Mouse (Mus musculus) heart, embryonic 16.5 days (tissue): Measurements from ENCODE around the gene Chchd1. TPM values are rescaled to one million over a fixed set of nuclear protein-coding genes. Genes with fewer than 3 reads are reported as not detected.
A peak's percentile ranks its signal among the peaks of the same experiment; 100 is the strongest.

Experiments used
- ATAC-seq: fragments of 200-750 bp; cut with Nextera tagmentation; replicated peaks from 2 replicates; pipeline ENCODE4 v1.8.0; 2017; ENCODE audit warnings: moderate number of reproducible peaks; ENCODE audit not compliant: insufficient read depth, low FRiP score; ENCODE audit errors: extremely low read depth
- H3K27ac ChIP-seq: fragments of 300-500 bp; sonication (generic); 2 replicates; pipeline ENCODE4 v1.5.1; 2014; ENCODE audit warnings: mild to moderate bottlenecking, low read length, control low read depth, moderate library complexity
- H3K27me3 ChIP-seq: fragments of 300-500 bp; sonication (generic); 2 replicates; pipeline ENCODE4 v1.6.1; 2014; ENCODE audit warnings: low read length, mixed read lengths; ENCODE audit not compliant: control insufficient read depth, insufficient read depth
- H3K36me3 ChIP-seq: fragments of 300-500 bp; sonication (generic); 2 replicates; pipeline ENCODE4 v1.6.1; 2014; ENCODE audit not compliant: control insufficient read depth, insufficient read depth
- H3K4me1 ChIP-seq: fragments of 300-500 bp; sonication (generic); 2 replicates; pipeline ENCODE4 v1.6.1; 2014; ENCODE audit warnings: low read length, mixed read lengths; ENCODE audit not compliant: control insufficient read depth, insufficient read depth
- H3K4me2 ChIP-seq: fragments of 300-500 bp; sonication (generic); 2 replicates; pipeline ENCODE4 v1.6.1; 2014; ENCODE audit warnings: low read depth, mild to moderate bottlenecking, control low read depth, low read length
- H3K4me3 ChIP-seq: fragments of 300-500 bp; sonication (generic); 2 replicates; pipeline ENCODE4 v1.5.1; 2014; ENCODE audit warnings: mild to moderate bottlenecking, control low read depth, low read length
- H3K9ac ChIP-seq: fragments of 300-500 bp; sonication (generic); 2 replicates; pipeline ENCODE4 v1.6.1; 2014; ENCODE audit warnings: low read length, control low read depth
- H3K9me3 ChIP-seq: fragments of 300-500 bp; sonication (generic); replicated peaks from 2 replicates; pipeline ENCODE4 v1.6.1; 2016; ENCODE audit warnings: low read length; ENCODE audit not compliant: control insufficient read depth
- WGBS: fragments of 180-500 bp; shearing (Covaris S2); extraction: QIAGEN DNeasy Blood & Tissue Kit; methylation state at CpG from one replicate; pipeline ENCODE4 v1.1.7; 2014; 5-methylcytosine and 5-hydroxymethylcytosine counted together
- polyA plus RNA-seq: library from polyadenylated mRNA; unstranded; fragments of >200 nt; fragmentation: Nextera tagmentation; extraction: Ambion mirVana; gene quantifications from 2 replicates; pipeline ENCODE4 v1.2.1, GENCODE M21; 2015

Gene Chchd1
- polyA plus RNA-seq, 1 experiment from 2014 or later: 177 TPM

- Histone ChIP-seq H3K4me2 (peak overlapping the region; percentile 90), H3K27me3 (no peaks in the 10 kb centered on the region), H3K36me3 (no peaks in the 10 kb centered on the region), H3K9ac (peak overlapping the region; percentile 77), H3K9me3 (no peaks in the 10 kb centered on the region), H3K27ac (peak overlapping the region; percentile 94), H3K4me3 (peak overlapping the region; percentile 72), H3K4me1 (peaks cover 27% of the 10 kb centered on the region)
- peak; percentile 2; the same call in 1 of the 2 replicates for ATAC-seq
- WGBS: 9% methylated on average over 19 of the region's 19 CpGs
Observed at GRCm38 (mm10) chr14:20661661-20662331, 41.0 kb upstream of the Chchd1 start.

- Histone ChIP-seq H3K36me3 (no peaks in the 10 kb centered on the region), H3K9me3 (no peaks in the 10 kb centered on the region), H3K4me2 (peak overlapping the region; percentile 90), H3K9ac (peak overlapping the region; percentile 77), H3K27ac (peak overlapping the region; percentile 94), H3K4me1 (peaks cover 27% of the 10 kb centered on the region), H3K4me3 (peak overlapping the region; percentile 72), H3K27me3 (no peaks in the 10 kb centered on the region)
- WGBS: 38% methylated on average over 3 of the region's 3 CpGs
- ATAC-seq: no peak
Observed at GRCm38 (mm10) chr14:20662740-20663139, 40.1 kb upstream of the Chchd1 start.

- 0 out of 2 replicates have a peak, but pooled peaks have one; percentile 3 for ATAC-seq
- Histone ChIP-seq H3K9ac (peak overlapping the region; percentile 77), H3K9me3 (no peaks in the 10 kb centered on the region), H3K4me3 (peak overlapping the region; percentile 72), H3K27ac (peak overlapping the region; percentile 94), H3K36me3 (no peaks in the 10 kb centered on the region), H3K4me2 (peak overlapping the region; percentile 90), H3K27me3 (no peaks in the 10 kb centered on the region), H3K4me1 (peaks cover 26% of the 10 kb centered on the region)
- WGBS: 20% methylated on average over 2 of the region's 2 CpGs
Observed at GRCm38 (mm10) chr14:20663601-20664000, 39.2 kb upstream of the Chchd1 start.

GRCm38 (mm10) chr14:20664436-20664835 is 38.4 kb upstream of the Chchd1 start:
- peak overlapping the region; percentile 90 for H3K4me2 ChIP-seq
- peak; percentile 66 for ATAC-seq
- no peaks in the 10 kb centered on the region for H3K36me3 ChIP-seq
- H3K4me3 ChIP-seq: peak overlapping the region; percentile 72
- H3K27ac ChIP-seq: peak overlapping the region; percentile 94
- peak overlapping the region; percentile 77 for H3K9ac ChIP-seq
- no peaks in the 10 kb centered on the region for H3K9me3 ChIP-seq
- no peaks in the 10 kb centered on the region for H3K27me3 ChIP-seq
- WGBS: 27% methylated on average over 3 of the region's 3 CpGs
- H3K4me1 ChIP-seq: peaks cover 33% of the 10 kb centered on the region

- peaks cover 18% of the 10 kb centered on the region for H3K4me1 ChIP-seq
- peak overlapping the region; percentile 92 for H3K27ac ChIP-seq
- ATAC-seq: no peak
- 63% methylated on average over 1 of the region's 1 CpGs for WGBS
- no peaks in the 10 kb centered on the region for H3K9me3 ChIP-seq
- H3K4me3 ChIP-seq: peak overlapping the region; percentile 53
- no peaks in the 10 kb centered on the region for H3K27me3 ChIP-seq
- H3K9ac ChIP-seq: peak overlapping the region; percentile 81
- no peaks in the 10 kb centered on the region for H3K36me3 ChIP-seq
- peak overlapping the region; percentile 90 for H3K4me2 ChIP-seq
Observed at GRCm38 (mm10) chr14:20667469-20667868, 35.3 kb upstream of the Chchd1 start.

GRCm38 (mm10) chr14:20668154-20668810 is 34.5 kb upstream of the Chchd1 start, which contains the start of gene Synpo2l:
Gene Synpo2l (minus strand): TSS chr14:20668354.
- WGBS: 54% methylated on average over 8 of the region's 8 CpGs
- peak within 1 kb of the TSS; percentile 81 for H3K9ac ChIP-seq
- peak within 1 kb of the TSS; percentile 90 for H3K4me2 ChIP-seq
- H3K4me1 ChIP-seq: peaks cover 20% of the 10 kb centered on the region
- H3K4me3 ChIP-seq: peak within 1 kb of the TSS; percentile 53
- H3K36me3 ChIP-seq: no peaks in the 10 kb centered on the region
- H3K27ac ChIP-seq: peak within 1 kb of the TSS; percentile 92
- no peaks in the 10 kb centered on the region; the same call in 1 of the 2 replicates for H3K9me3 ChIP-seq
- peak; percentile 80 for ATAC-seq
- H3K27me3 ChIP-seq: no peaks in the 10 kb centered on the region

- H3K9me3 ChIP-seq: no peaks in the 10 kb centered on the region; the same call in 1 of the 2 replicates
- no peak overlapping the region; the same call in 1 of the 2 replicates for H3K27ac ChIP-seq
- ATAC-seq: no peak
- H3K9ac ChIP-seq: no peak overlapping the region
- H3K36me3 ChIP-seq: peaks cover 13% of the 10 kb centered on the region
- no peaks in the 10 kb centered on the region for H3K27me3 ChIP-seq
- H3K4me2 ChIP-seq: no peak overlapping the region
- peaks cover 23% of the 10 kb centered on the region for H3K4me1 ChIP-seq
- no peak overlapping the region for H3K4me3 ChIP-seq
- WGBS: 89% methylated on average over 2 of the region's 2 CpGs
Observed at GRCm38 (mm10) chr14:20672990-20673389, 29.8 kb upstream of the Chchd1 start.

GRCm38 (mm10) chr14:20673735-20674063 is 29.1 kb upstream of the Chchd1 start:
- no peak for ATAC-seq
- Histone ChIP-seq H3K36me3 (peaks cover 20% of the 10 kb centered on the region), H3K4me2 (peak overlapping the region; percentile 91), H3K27me3 (no peaks in the 10 kb centered on the region), H3K9me3 (no peaks in the 10 kb centered on the region; the same call in 1 of the 2 replicates), H3K4me1 (peaks cover 21% of the 10 kb centered on the region), H3K27ac (peak overlapping the region; percentile 95), H3K9ac (peak overlapping the region; percentile 75), H3K4me3 (peak overlapping the region; percentile 82)
- 8% methylated on average over 13 of the region's 13 CpGs for WGBS
